Mouse (Mus musculus) liver, embryonic 14.5 days (tissue): ENCODE data around the gene Misp. TPM values are rescaled to one million over a fixed set of nuclear protein-coding genes. Genes with fewer than 3 reads are reported as not detected.

ENCODE experiments used
- ATAC-seq: fragments of 200-750 bp; cut with Nextera tagmentation; 2 replicates; pipeline ENCODE4 v1.8.0; 2017; ENCODE audit warnings: moderate number of reproducible peaks, mild to moderate bottlenecking, moderate library complexity; ENCODE audit not compliant: insufficient read depth
- DNase-seq, 3 experiments: peaks; one replicate each; pipeline ENCODE4 v3.0.0-alpha.2; 2012 to 2013; ENCODE audit warnings: low read depth in 3 of 3, low spot score in 3 of 3
- H3K27ac ChIP-seq: fragments of 300-500 bp; sonication (generic); 2 replicates; pipeline ENCODE4 v1.5.1; 2014; ENCODE audit warnings: moderate library complexity, mild to moderate bottlenecking, control low read depth, inconsistent platforms
- H3K27me3 ChIP-seq: fragments of 300-500 bp; sonication (generic); 2 replicates; pipeline ENCODE4 v1.6.1; 2014; ENCODE audit warnings: mild to moderate bottlenecking, low read length, moderate library complexity; ENCODE audit not compliant: control insufficient read depth, insufficient read depth
- H3K36me3 ChIP-seq: fragments of 300-500 bp; sonication (generic); replicated peaks from 2 replicates; pipeline ENCODE4 v1.6.1; 2014; ENCODE audit warnings: low read depth; ENCODE audit not compliant: control insufficient read depth, insufficient read depth
- H3K4me1 ChIP-seq, 2 experiments: fragments of 200-500 bp in 1 of 2; fragments of 300-500 bp in 1 of 2; sonication (generic) in 1 of 2; replicated peaks; 2 replicates each; pipeline ENCODE4 v1.6.1; 2012 to 2014; ENCODE audit warnings: antibody characterized with exemption in 1 of 2, inconsistent platforms in 1 of 2, low read length in 1 of 2; ENCODE audit not compliant: control insufficient read depth in 2 of 2, insufficient read depth in 2 of 2
- H3K4me2 ChIP-seq: fragments of 300-500 bp; sonication (generic); 2 replicates; pipeline ENCODE4 v1.6.1; 2014; ENCODE audit warnings: low read depth, mild to moderate bottlenecking, control low read depth, moderate library complexity
- H3K4me3 ChIP-seq, 2 experiments: fragments of 200-500 bp in 1 of 2; fragments of 300-500 bp in 1 of 2; sonication (generic) in 1 of 2; 2 replicates each; pipeline ENCODE4 v1.5.1; 2012 to 2014; ENCODE audit warnings: low read depth in 2 of 2, low read length in 2 of 2, mild to moderate bottlenecking in 2 of 2, control low read depth in 1 of 2, inconsistent platforms in 1 of 2, moderate library complexity in 1 of 2; ENCODE audit not compliant: insufficient read depth in 1 of 2
- H3K9ac ChIP-seq: fragments of 300-500 bp; sonication (generic); replicated peaks from 2 replicates; pipeline ENCODE4 v1.6.1; 2014; ENCODE audit warnings: mild to moderate bottlenecking, control low read depth, moderate library complexity
- H3K9me3 ChIP-seq: fragments of 300-500 bp; sonication (generic); 2 replicates; pipeline ENCODE4 v1.6.1; 2016; ENCODE audit warnings: low read length, mixed read lengths; ENCODE audit not compliant: control insufficient read depth
- CTCF ChIP-seq: IDR thresholded peaks from 2 replicates; pipeline ENCODE4 v1.5.1; 2016; ENCODE audit warnings: antibody characterized with exemption, low read depth, control low read depth
- EP300 ChIP-seq: IDR thresholded peaks from 2 replicates; pipeline ENCODE4 v1.6.1; 2016; ENCODE audit warnings: antibody characterized with exemption, low read depth
- WGBS: fragments of 180-500 bp; shearing (Covaris S2); extraction: QIAGEN DNeasy Blood & Tissue Kit; methylation state at CpG from one replicate; pipeline ENCODE4 v1.1.7; 2014; ENCODE audit not compliant: insufficient replicate concordance; 5-methylcytosine and 5-hydroxymethylcytosine counted together
- polyA plus RNA-seq, 2 experiments: library from polyadenylated mRNA; depleted of rRNA in 1 of 2; stranded (reverse) in 1 of 2; unstranded in 1 of 2; fragments of >200 nt; fragmentation: Nextera tagmentation in 1 of 2; extraction: Ambion mirVana in 1 of 2; gene quantifications; 2 replicates each; pipeline versions ENCODE4 v1.2.1 to v1.2.3; 2012 to 2014

The Misp gene
- polyA plus RNA-seq, 2 experiments: 0.13 to 0.41 TPM

DNA sequence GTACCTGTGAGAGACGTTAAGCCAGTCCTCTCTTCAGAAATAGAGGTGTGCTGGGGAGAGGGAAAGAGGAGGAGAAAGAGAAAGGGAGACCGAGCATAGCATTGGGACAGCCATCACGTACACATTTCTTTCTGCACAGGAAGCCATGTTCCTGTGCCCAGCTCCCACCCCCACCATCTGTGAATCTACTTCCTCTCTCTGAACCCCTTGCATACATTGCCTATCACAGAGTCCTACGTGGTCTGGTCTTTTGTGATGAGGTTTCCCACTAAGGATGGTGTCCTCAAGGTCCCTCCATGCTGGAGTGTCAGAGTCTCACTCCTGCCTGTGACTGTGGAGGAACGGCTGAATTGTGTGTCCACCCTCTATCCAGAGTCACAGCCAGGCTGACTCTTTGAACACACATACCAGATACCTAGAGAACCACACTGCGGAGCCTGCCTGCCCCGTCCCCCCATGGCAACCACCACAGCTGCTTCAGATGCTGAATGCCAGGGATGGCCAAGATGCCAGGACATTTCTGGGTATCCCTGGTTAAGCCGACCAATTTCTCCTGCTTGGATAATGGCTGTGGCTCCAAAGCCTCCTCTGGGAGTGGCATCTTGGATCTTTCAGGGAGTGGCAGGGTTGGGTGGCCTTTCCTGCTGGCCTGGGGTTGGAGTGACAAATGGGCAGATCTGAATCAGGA is 29.3 kb downstream of the Misp start:
- 38% methylated on average over 8 of the region's 8 CpGs for WGBS
- DNase-seq (no peak), ATAC-seq (no peak)
- no peaks in the 10 kb centered on the region for H3K9me3 ChIP-seq
- no peak overlapping the region for H3K27ac ChIP-seq
- no peak overlapping the region for H3K4me3 ChIP-seq
- no peaks in the 10 kb centered on the region for H3K27me3 ChIP-seq
- peaks cover 20 to 28% of the 10 kb centered on the region in 2 experiments for H3K4me1 ChIP-seq
- H3K36me3 ChIP-seq: no peaks in the 10 kb centered on the region
- no peak for TF ChIP-seq CTCF
- TF ChIP-seq EP300: no peak
- no peak overlapping the region for H3K4me2 ChIP-seq
- H3K9ac ChIP-seq: no peak overlapping the region

DNA sequence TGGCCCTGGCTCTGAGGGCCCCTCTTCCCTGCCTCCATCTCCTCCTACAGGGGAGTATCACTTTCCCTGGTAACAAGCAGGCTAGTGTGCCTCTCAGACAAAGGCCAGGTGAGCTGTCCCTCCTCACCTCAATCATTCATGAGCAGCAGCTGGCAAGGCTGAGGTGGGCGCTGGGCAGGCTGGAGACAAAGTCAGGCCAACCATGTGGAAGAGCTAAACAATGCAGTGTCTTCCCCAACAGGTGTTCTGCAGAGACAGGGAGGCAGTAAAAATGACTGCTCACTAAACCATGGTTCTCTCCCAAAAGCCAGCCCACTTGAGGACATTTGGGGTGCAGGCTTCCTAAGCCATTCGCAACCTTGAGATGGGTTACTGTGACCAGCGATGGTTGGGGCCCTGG is 30.9 kb downstream of the Misp start:
- ATAC-seq (no peak), DNase-seq (no peak)
- no peak overlapping the region for H3K4me3 ChIP-seq
- peaks cover 24 to 36% of the 10 kb centered on the region in 2 experiments for H3K4me1 ChIP-seq
- no peak overlapping the region; the same call in 1 of the 2 replicates for H3K9ac ChIP-seq
- WGBS: 55% methylated on average over 3 of the region's 3 CpGs
- no peak for TF ChIP-seq CTCF
- no peak for TF ChIP-seq EP300
- H3K4me2 ChIP-seq: peak overlapping the region; percentile 72; the same call in 1 of the 2 replicates
- H3K27ac ChIP-seq: peak overlapping the region; percentile 33
- no peaks in the 10 kb centered on the region for H3K27me3 ChIP-seq
- no peaks in the 10 kb centered on the region for H3K9me3 ChIP-seq
- H3K36me3 ChIP-seq: peaks cover 4% of the 10 kb centered on the region

GRCm38 (mm10) chr10:79852107-79852789 is 31.5 kb downstream of the Misp start:
- DNase-seq: no peak
- peak overlapping the region in 1 of 2 experiments; percentile 85; a peak in 1 of 4 replicates for H3K4me3 ChIP-seq

GRCm38 (mm10) chr10:79852827-79853226 is 32.0 kb downstream of the Misp start:
- no peak for DNase-seq
- H3K4me3 ChIP-seq: peak overlapping the region; percentile 80 to 85
- WGBS: 23% methylated on average over 8 of the region's 8 CpGs

More at GRCm38 (mm10) chr10:79852107-79852789, 31.5 kb downstream of the Misp start:
- ATAC-seq: no peak
- Histone ChIP-seq H3K9me3 (no peaks in the 10 kb centered on the region), H3K4me2 (peak overlapping the region; percentile 72), H3K4me1 (peaks cover 27 to 42% of the 10 kb centered on the region in 2 experiments), H3K27me3 (no peaks in the 10 kb centered on the region), H3K27ac (peak overlapping the region; percentile 33), H3K9ac (peak overlapping the region; percentile 24), H3K36me3 (peaks cover 9% of the 10 kb centered on the region)
- no peak for TF ChIP-seq EP300
- TF ChIP-seq CTCF: no peak
- 44% methylated on average over 9 of the region's 9 CpGs for WGBS

DNA sequence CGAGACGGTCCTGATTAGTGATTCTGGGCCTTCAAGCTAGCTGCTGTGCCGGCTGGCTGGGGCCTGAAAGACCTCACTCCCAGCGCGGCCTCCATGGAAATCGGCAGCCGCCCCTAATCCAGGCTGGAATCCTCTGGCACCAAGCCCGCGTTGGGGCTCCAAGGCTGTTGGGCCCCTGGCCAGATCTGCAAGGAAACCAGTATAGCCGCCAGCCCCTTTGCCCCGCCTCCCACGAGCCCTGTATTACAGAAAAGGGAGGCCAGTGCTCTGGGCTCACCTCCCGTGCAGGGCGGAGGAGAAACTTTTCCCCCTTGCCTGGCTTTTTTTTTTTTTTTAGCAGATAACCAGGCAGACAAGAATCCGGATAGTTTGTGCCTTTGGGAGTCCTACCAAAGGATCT is 32.6 kb downstream of the Misp start:
- Histone ChIP-seq H3K27me3 (no peaks in the 10 kb centered on the region), H3K9me3 (no peaks in the 10 kb centered on the region), H3K27ac (peak overlapping the region; percentile 70), H3K4me2 (peak overlapping the region; percentile 72), H3K9ac (peak overlapping the region; percentile 59), H3K36me3 (peaks cover 19% of the 10 kb centered on the region), H3K4me1 (peaks cover 28 to 52% of the 10 kb centered on the region in 2 experiments), H3K4me3 (peak overlapping the region; percentile 80 to 85)
- ATAC-seq (no peak), DNase-seq (peak; percentile 45 to 54 (median 49))
- TF ChIP-seq EP300: no peak; the same call in 1 of the 2 replicates
- TF ChIP-seq CTCF: no peak
- WGBS: under 1% methylated on average over 15 of the region's 15 CpGs

More at GRCm38 (mm10) chr10:79852827-79853226, 32.0 kb downstream of the Misp start:
- TF ChIP-seq EP300: no peak
- TF ChIP-seq CTCF: no peak
- Histone ChIP-seq H3K27ac (peak overlapping the region; percentile 70), H3K4me2 (peak overlapping the region; percentile 72), H3K27me3 (no peaks in the 10 kb centered on the region), H3K9ac (peak overlapping the region; percentile 59), H3K9me3 (no peaks in the 10 kb centered on the region), H3K36me3 (peaks cover 13% of the 10 kb centered on the region), H3K4me1 (peaks cover 28 to 48% of the 10 kb centered on the region in 2 experiments)
- ATAC-seq: no peak
